Mouse (Mus musculus): Measurements from ENCODE around the gene Smarcc1.

- TF ChIP-seq CTCF (IDR thresholded peaks at IDR 0.05; ENCODE audit: control insufficient read depth, insufficient read depth, insufficient read length) = no peak
- no peak for TF ChIP-seq CEBPB (IDR thresholded peaks at IDR 0.05; ENCODE audit: low read depth)
Observed at GRCm38 (mm10) chr9:110247049-110247448, 129.5 kb downstream of the Smarcc1 start.
